ENCODE assay signal across 15 mouse cellular contexts in genomic region chr17:27493969-27494368, GRCm38 (mm10).
"Had no signal": no experiment of that assay in that cellular context is flagged by ENCODE, and none has a peak within 500 bp of the region (broad histone marks: within the 10 kb centered on the region; RNA-seq: fewer than 3 reads in every experiment).

No protein-coding gene starts in this region.

- H3K36me3 ChIP-seq: limb, embryonic 13.5 days; liver, embryonic 12.5 days; liver, embryonic 15.5 days; lung, embryonic 15.5 days; midbrain, embryonic 12.5 days had no signal

- ATAC-seq: liver, embryonic 12.5 days had no signal

- H3K4me2 ChIP-seq: limb, embryonic 13.5 days; liver, embryonic 12.5 days; liver, embryonic 15.5 days; lung, embryonic 15.5 days; midbrain, embryonic 12.5 days had no signal

- H3K9ac ChIP-seq: limb, embryonic 13.5 days; liver, embryonic 12.5 days; liver, embryonic 15.5 days; lung, embryonic 15.5 days; midbrain, embryonic 12.5 days had no signal

- H3K4me1 ChIP-seq: limb, embryonic 13.5 days; liver, embryonic 12.5 days; liver, embryonic 15.5 days; lung, embryonic 15.5 days had no signal

- H3K4me3 ChIP-seq: limb, embryonic 13.5 days; liver, embryonic 12.5 days; liver, embryonic 15.5 days; lung, embryonic 15.5 days; megakaryocyte, embryonic 14.5 days; midbrain, embryonic 12.5 days had no signal

- H3K27ac ChIP-seq: limb, embryonic 13.5 days; liver, embryonic 12.5 days; liver, embryonic 15.5 days; lung, embryonic 15.5 days; midbrain, embryonic 12.5 days had no signal

- H3K9me3 ChIP-seq: limb, embryonic 13.5 days; liver, embryonic 12.5 days; liver, embryonic 15.5 days; lung, embryonic 15.5 days; megakaryocyte, embryonic 14.5 days; midbrain, embryonic 12.5 days had no signal

- H3K27me3 ChIP-seq: limb, embryonic 13.5 days; liver, embryonic 15.5 days; lung, embryonic 15.5 days; midbrain, embryonic 12.5 days had no signal

- DNase-seq: kidney, postnatal 14 days; kidney, postnatal 4 days; left cerebral cortex, postnatal 4 days; liver; lung, adult 18-20 months; lung, postnatal 10 days; lung, postnatal 36 days; thymus, adult 18-20 months; thymus, postnatal 36 days had no signal
